Mouse (Mus musculus): ENCODE measurements around the gene Aamp. TPM values are rescaled to one million over a fixed set of nuclear protein-coding genes. Genes with fewer than 3 reads are reported as not detected.
A peak's percentile ranks its signal among the peaks of the same experiment; 100 is the strongest.

Aamp gene
- polyA plus RNA-seq, 1 experiment from 2014 or later: 229 TPM

DNA sequence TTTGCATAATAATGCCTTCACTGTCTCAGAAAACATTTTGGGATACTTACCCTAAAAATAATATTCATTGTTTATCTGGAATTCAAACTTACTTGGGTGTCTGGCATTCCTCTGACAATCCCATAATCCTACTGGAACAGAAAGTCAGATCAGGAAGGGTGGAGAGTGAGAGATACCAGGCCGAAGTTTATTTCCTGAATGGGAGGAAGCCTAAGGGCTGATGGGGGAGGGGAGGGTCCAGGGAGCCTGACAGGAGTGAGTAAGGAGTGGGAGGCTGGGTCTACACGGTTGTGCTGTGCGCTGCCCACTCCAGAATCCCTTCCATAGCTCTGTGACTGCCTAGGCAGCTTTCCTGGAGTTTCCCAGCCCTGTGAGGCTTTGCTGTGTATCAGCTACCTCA lies 25.2 kb upstream of the Aamp start:
- whole genome bisulfite sequencing: 21% methylated on average over 3 of the region's 3 CpGs
- no peak overlapping the region for H3K4me2 ChIP-seq
- ATAC-seq (ENCODE audit: insufficient read depth, low FRiP score, low read depth): no peak
- no peaks in the 10 kb centered on the region for H3K9me3 ChIP-seq
- peak overlapping the region; percentile 55; the same call in 1 of the 2 replicates for H3K27ac ChIP-seq
- no peaks in the 10 kb centered on the region for H3K36me3 ChIP-seq
- peaks cover 4% of the 10 kb centered on the region for H3K4me1 ChIP-seq
- no peak overlapping the region for H3K4me3 ChIP-seq (replicated peaks)
- H3K9ac ChIP-seq: no peak overlapping the region
- no peaks in the 10 kb centered on the region for H3K27me3 ChIP-seq (replicated peaks)

DNA sequence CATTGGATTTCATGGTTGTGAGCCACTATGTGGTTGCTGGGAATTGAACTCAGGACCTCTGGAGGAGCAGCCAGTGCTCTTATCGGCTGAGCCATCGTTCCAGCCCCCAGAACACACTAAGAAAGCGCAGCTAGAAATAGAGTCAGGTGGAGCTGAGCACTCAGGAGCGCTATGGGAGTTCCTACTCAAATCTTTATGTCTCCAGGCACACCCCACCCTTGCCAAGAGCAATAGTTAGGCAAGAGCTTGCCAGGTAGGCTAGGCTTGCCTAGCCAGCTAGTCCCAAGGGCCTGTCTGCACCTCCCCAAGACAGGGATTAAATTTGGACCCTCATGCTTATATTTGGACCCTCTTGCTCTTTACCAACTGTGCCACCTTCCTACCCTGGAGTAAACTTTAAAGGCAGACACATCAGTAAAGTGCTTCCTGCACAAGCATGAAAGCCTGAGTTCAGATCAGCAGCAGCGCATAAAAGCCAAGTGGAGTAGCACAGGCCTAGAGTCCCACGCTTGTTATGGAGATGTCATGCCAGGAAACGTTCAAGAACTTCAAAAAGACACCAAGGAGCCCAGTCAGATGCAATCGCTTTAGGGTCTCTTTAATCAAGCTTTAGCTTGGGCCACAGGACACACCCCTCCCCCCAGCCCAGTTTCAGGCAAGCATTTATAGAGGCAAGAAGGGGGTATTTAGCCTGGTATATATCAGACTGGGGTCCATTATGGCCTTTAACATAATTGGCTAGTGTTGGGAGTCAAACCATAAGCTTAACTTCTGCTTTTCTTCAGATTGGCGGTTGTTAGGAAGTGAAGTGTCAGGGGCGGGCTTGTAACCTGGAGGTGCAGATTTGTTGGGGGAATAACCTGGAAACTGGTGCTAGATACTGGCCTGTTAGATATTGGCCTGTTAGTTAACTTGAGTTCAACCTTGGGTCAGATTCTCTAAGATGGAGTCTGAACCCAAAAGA lies 23.7 kb upstream of the Aamp start:
- no peak for ATAC-seq (ENCODE audit: insufficient read depth, low FRiP score, low read depth)
- no peaks in the 10 kb centered on the region for H3K9me3 ChIP-seq
- H3K27me3 ChIP-seq (replicated peaks): no peaks in the 10 kb centered on the region
- H3K4me1 ChIP-seq: peaks cover 4% of the 10 kb centered on the region
- no peak overlapping the region for H3K9ac ChIP-seq
- no peak overlapping the region for H3K4me3 ChIP-seq (replicated peaks)
- H3K27ac ChIP-seq: peak overlapping the region; percentile 23; the same call in 1 of the 2 replicates
- WGBS: 68% methylated on average over 10 of the region's 10 CpGs
- H3K36me3 ChIP-seq: no peaks in the 10 kb centered on the region
- no peak overlapping the region for H3K4me2 ChIP-seq

- Histone ChIP-seq H3K4me1 (peaks cover 13% of the 10 kb centered on the region), H3K4me2 (no peak overlapping the region), H3K27me3 (replicated peaks) (no peaks in the 10 kb centered on the region), H3K4me3 (replicated peaks) (no peak overlapping the region), H3K9ac (no peak overlapping the region), H3K36me3 (no peaks in the 10 kb centered on the region), H3K27ac (peak overlapping the region; percentile 51; the same call in 1 of the 2 replicates), H3K9me3 (no peaks in the 10 kb centered on the region)
- peak; percentile 71 for ATAC-seq (ENCODE audit: insufficient read depth, low FRiP score, low read depth)
- 74% methylated on average over 1 of the region's 1 CpGs for WGBS
Measured at GRCm38 (mm10) chr1:74307146-74307545, 22.6 kb upstream of the Aamp start.

GRCm38 (mm10) chr1:74305522-74305921 lies 21.0 kb upstream of the Aamp start, which contains the start of gene Tmbim1:
Gene Tmbim1, minus strand, starts transcription at chr1:74305622.
- peak within 1 kb of the TSS; percentile 69 for H3K4me2 ChIP-seq
- ATAC-seq (ENCODE audit: insufficient read depth, low FRiP score, low read depth): no peak
- H3K9ac ChIP-seq: peak within 1 kb of the TSS; percentile 80; the same call in 1 of the 2 replicates
- H3K4me1 ChIP-seq: peaks cover 17% of the 10 kb centered on the region
- peak within 1 kb of the TSS; percentile 96 for H3K27ac ChIP-seq
- peak within 1 kb of the TSS; percentile 75 for H3K4me3 ChIP-seq (replicated peaks)
- no peaks in the 10 kb centered on the region for H3K9me3 ChIP-seq
- H3K36me3 ChIP-seq: no peaks in the 10 kb centered on the region
- H3K27me3 ChIP-seq (replicated peaks): no peaks in the 10 kb centered on the region
- 87% methylated on average over 2 of the region's 2 CpGs for WGBS

DNA sequence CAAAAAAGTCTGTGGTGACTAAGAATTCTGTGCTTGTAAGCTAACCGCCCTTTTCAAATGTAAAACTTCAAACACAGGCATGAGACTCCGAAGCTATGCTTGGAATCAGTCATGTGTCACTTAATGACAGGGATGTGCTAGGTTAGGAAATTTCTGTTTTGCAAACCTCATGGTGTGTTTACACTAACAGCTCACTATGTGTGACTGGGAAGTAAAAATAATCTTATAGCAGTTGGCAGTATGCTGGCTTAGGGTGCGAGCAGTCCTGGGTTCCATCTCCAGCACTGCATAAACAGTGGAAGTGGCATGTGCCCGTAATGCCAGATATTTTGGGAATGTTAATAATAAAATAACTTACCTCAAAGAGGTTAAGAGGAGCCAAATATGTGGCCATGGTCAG lies 20.4 kb upstream of the Aamp start:
- no peak for ATAC-seq (ENCODE audit: insufficient read depth, low FRiP score, low read depth)
- no peak overlapping the region for H3K27ac ChIP-seq
- WGBS: 59% methylated on average over 4 of the region's 4 CpGs
- H3K36me3 ChIP-seq: no peaks in the 10 kb centered on the region
- no peak overlapping the region for H3K4me3 ChIP-seq (replicated peaks)
- H3K9me3 ChIP-seq: no peaks in the 10 kb centered on the region
- peaks cover 15% of the 10 kb centered on the region for H3K4me1 ChIP-seq
- no peaks in the 10 kb centered on the region for H3K27me3 ChIP-seq (replicated peaks)
- H3K4me2 ChIP-seq: no peak overlapping the region
- H3K9ac ChIP-seq: no peak overlapping the region

- Histone ChIP-seq H3K4me3 (replicated peaks) (peak overlapping the region; percentile 75), H3K9me3 (no peaks in the 10 kb centered on the region), H3K9ac (peak overlapping the region; percentile 80), H3K4me1 (peaks cover 18% of the 10 kb centered on the region), H3K4me2 (peak overlapping the region; percentile 69), H3K27ac (peak overlapping the region; percentile 96), H3K36me3 (no peaks in the 10 kb centered on the region), H3K27me3 (replicated peaks) (no peaks in the 10 kb centered on the region)
- ATAC-seq (ENCODE audit: insufficient read depth, low FRiP score, low read depth): no peak
- 6% methylated on average over 12 of the region's 12 CpGs for WGBS
Measured at GRCm38 (mm10) chr1:74304339-74304790, 19.8 kb upstream of the Aamp start.

- Histone ChIP-seq H3K4me1 (peaks cover 24% of the 10 kb centered on the region), H3K27me3 (replicated peaks) (no peaks in the 10 kb centered on the region), H3K9me3 (no peaks in the 10 kb centered on the region), H3K36me3 (no peaks in the 10 kb centered on the region), H3K9ac (peak overlapping the region; percentile 80), H3K27ac (peak overlapping the region; percentile 96), H3K4me3 (replicated peaks) (peak overlapping the region; percentile 75), H3K4me2 (peak overlapping the region; percentile 69)
- WGBS: under 1% methylated on average over 55 of the region's 56 CpGs
- ATAC-seq (ENCODE audit: insufficient read depth, low FRiP score, low read depth): peak; percentile 84
Measured at GRCm38 (mm10) chr1:74303509-74304338, 19.2 kb upstream of the Aamp start.

GRCm38 (mm10) chr1:74302835-74303234 lies 18.3 kb upstream of the Aamp start:
- H3K27me3 ChIP-seq (replicated peaks): no peaks in the 10 kb centered on the region
- no peaks in the 10 kb centered on the region for H3K36me3 ChIP-seq
- no peak overlapping the region for H3K9ac ChIP-seq
- peak overlapping the region; percentile 75 for H3K4me3 ChIP-seq (replicated peaks)
- H3K27ac ChIP-seq: 0 out of 2 replicates have a peak overlapping the region, but pooled peaks have one; percentile 35
- no peak for ATAC-seq (ENCODE audit: insufficient read depth, low FRiP score, low read depth)
- H3K9me3 ChIP-seq: no peaks in the 10 kb centered on the region
- peak overlapping the region; percentile 69 for H3K4me2 ChIP-seq
- peaks cover 32% of the 10 kb centered on the region for H3K4me1 ChIP-seq
- 76% methylated on average over 2 of the region's 2 CpGs for WGBS

DNA sequence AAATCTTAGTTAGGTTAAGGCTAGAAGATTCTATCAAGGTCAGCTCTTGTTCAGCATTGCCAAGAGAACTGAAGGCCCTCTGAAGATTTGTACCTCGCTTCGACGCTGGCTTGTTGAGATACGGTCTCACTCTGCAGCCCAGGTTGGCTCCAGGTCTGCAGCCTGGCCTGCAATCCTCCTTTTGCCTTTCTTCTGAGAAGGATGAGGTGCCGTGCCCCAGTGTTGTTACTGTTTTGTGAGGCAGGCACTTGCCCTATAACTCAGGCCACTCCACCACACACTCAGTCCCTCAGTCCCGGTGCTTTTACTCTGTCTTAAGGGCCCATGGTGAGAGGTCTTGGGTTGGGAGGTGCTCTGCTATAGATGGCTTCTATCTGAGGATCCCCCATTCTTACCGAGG lies 17.7 kb upstream of the Aamp start:
- H3K9me3 ChIP-seq: no peaks in the 10 kb centered on the region
- no peak for ATAC-seq (ENCODE audit: insufficient read depth, low FRiP score, low read depth)
- H3K4me3 ChIP-seq (replicated peaks): peak overlapping the region; percentile 75; the same call in 1 of the 2 replicates
- peaks cover 38% of the 10 kb centered on the region for H3K4me1 ChIP-seq
- H3K36me3 ChIP-seq: no peaks in the 10 kb centered on the region
- no peak overlapping the region for H3K9ac ChIP-seq
- WGBS: 84% methylated on average over 7 of the region's 7 CpGs
- H3K27ac ChIP-seq: no peak overlapping the region
- peak overlapping the region; percentile 69 for H3K4me2 ChIP-seq
- H3K27me3 ChIP-seq (replicated peaks): no peaks in the 10 kb centered on the region

DNA sequence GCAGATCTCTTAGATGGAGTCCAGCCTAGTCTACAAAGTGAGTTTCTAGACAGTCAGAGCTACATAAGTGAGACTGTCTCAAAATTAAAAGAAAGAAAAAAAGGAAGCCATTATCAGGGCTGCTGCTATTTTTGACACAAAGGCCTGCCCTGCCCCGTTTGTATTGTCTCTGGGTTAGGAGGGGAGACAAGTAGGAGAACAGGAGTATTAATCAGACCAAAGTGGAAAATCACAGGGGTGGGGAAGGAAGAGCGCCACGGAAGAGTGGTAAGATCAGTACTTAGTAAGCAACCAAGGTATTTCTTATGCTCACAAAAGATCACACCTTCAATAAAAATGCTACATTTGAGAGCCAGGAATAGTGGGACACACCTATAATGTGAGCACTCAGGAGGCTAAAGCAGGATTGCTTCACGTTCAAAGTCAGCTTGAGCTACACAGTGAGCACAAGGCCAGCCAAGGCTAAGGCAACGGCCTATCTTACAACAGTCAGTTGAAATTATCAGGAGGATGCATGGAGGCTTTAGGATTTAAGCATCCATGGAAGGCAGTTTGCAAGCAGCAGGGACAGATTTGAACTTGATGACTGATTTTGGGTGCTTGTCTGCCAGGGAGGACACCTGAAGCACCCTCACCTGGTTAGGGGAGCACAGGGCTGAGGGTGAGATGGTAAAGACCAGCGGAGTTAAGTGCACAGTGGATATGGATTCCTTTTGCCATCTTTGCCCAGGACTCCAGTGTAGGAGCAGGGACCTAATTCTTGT lies 16.0 kb upstream of the Aamp start:
- peaks cover 55% of the 10 kb centered on the region for H3K4me1 ChIP-seq
- no peak overlapping the region for H3K9ac ChIP-seq
- H3K4me3 ChIP-seq (replicated peaks): no peak overlapping the region
- no peaks in the 10 kb centered on the region for H3K9me3 ChIP-seq
- H3K27me3 ChIP-seq (replicated peaks): no peaks in the 10 kb centered on the region
- no peak overlapping the region for H3K4me2 ChIP-seq
- H3K36me3 ChIP-seq: no peaks in the 10 kb centered on the region
- no peak for ATAC-seq (ENCODE audit: insufficient read depth, low FRiP score, low read depth)
- WGBS: 66% methylated on average over 6 of the region's 6 CpGs
- H3K27ac ChIP-seq: peak overlapping the region; percentile 99

GRCm38 (mm10) chr1:74298996-74299395 lies 14.5 kb upstream of the Aamp start:
- Histone ChIP-seq H3K9ac (no peak overlapping the region), H3K27ac (peak overlapping the region; percentile 99), H3K9me3 (no peaks in the 10 kb centered on the region)

More at GRCm38 (mm10) chr1:74298996-74299395, 14.5 kb upstream of the Aamp start:
- H3K4me3 ChIP-seq (replicated peaks): no peak overlapping the region
- H3K27me3 ChIP-seq (replicated peaks): no peaks in the 10 kb centered on the region
- no peak for ATAC-seq (ENCODE audit: insufficient read depth, low FRiP score, low read depth)
- H3K4me2 ChIP-seq: peak overlapping the region; percentile 16; the same call in 1 of the 2 replicates
- WGBS: 58% methylated on average over 5 of the region's 5 CpGs
- H3K4me1 ChIP-seq: peaks cover 69% of the 10 kb centered on the region
- H3K36me3 ChIP-seq: no peaks in the 10 kb centered on the region; the same call in 1 of the 2 replicates
